ENCODE assay signal across 8 mouse cellular contexts in genomic region chr15:84925495-84926018, GRCm38 (mm10). TPM values are rescaled to one million over a fixed set of nuclear protein-coding genes. Genes with fewer than 3 reads are reported as not detected.
DNase-seq lines count a peak whose midpoint lies in the region; ATAC-seq and TF ChIP-seq lines count a peak whose summit lies in the region.

No protein-coding gene starts in this region.

- H3K4me2 ChIP-seq in heart, postnatal 0 days (ENCODE audit: low read depth, low read length) = no peak overlapping the region; the same call in 1 of the 2 replicates
- H3K4me2 ChIP-seq in lung, postnatal 0 days (replicated peaks; ENCODE audit: low read depth, low read length) = peak overlapping the region; percentile 72; the same call in 1 of the 2 replicates

- no peak overlapping the region for H3K9ac ChIP-seq in heart, postnatal 0 days (replicated peaks; ENCODE audit: low read depth, low read length)
- no peak overlapping the region for H3K9ac ChIP-seq in lung, postnatal 0 days (replicated peaks; ENCODE audit: low read depth)

- no peak for TF ChIP-seq EP300 in heart, postnatal 0 days (IDR thresholded peaks at IDR 0.05; ENCODE audit: low read depth)
- no peak for TF ChIP-seq EP300 in lung, postnatal 0 days (IDR thresholded peaks at IDR 0.05)

- no peaks in the 10 kb centered on the region for H3K9me3 ChIP-seq in heart, postnatal 0 days (replicated peaks; ENCODE audit: control insufficient read depth, low read length)
- H3K9me3 ChIP-seq in lung, postnatal 0 days (ENCODE audit: low read length) = no peaks in the 10 kb centered on the region

- H3K36me3 ChIP-seq in heart, postnatal 0 days (replicated peaks; ENCODE audit: control insufficient read depth, insufficient read depth, low read length) = peaks cover 34% of the 10 kb centered on the region
- H3K36me3 ChIP-seq in lung, postnatal 0 days (ENCODE audit: insufficient read depth, low read length) = peaks cover 31% of the 10 kb centered on the region

- DNase-seq in heart, postnatal 0 days (ENCODE audit: low spot score) = no peak
- DNase-seq in heart, adult 11 months = no peak
- DNase-seq in MN1 (ENCODE audit: low spot score) = peak; percentile 56
- peak; percentile 44 for DNase-seq in lung, postnatal 0 days (ENCODE audit: low spot score)
- no peak for DNase-seq in cerebellum, adult 9-11 months
- DNase-seq in layer of hippocampus, adult 9-11 months = no peak
- no peak for DNase-seq in spleen, postnatal 4 days (ENCODE audit: low spot score in 2 of 2)

- no peaks in the 10 kb centered on the region for H3K27me3 ChIP-seq in heart, postnatal 0 days (ENCODE audit: control insufficient read depth, insufficient read depth, low read length)
- no peaks in the 10 kb centered on the region for H3K27me3 ChIP-seq in lung, postnatal 0 days (replicated peaks; ENCODE audit: insufficient read depth, low read length)

- no peak overlapping the region for H3K4me3 ChIP-seq in heart, postnatal 0 days (ENCODE audit: low read depth, low read length)
- no peak overlapping the region for H3K4me3 ChIP-seq in lung, postnatal 0 days (ENCODE audit: low read depth, low read length)

- TF ChIP-seq CTCF in heart, postnatal 0 days (IDR thresholded peaks at IDR 0.05; ENCODE audit: low read depth) = peak; percentile 42
- peak; percentile 62 for TF ChIP-seq CTCF in lung, postnatal 0 days (IDR thresholded peaks at IDR 0.05)

- WGBS in heart, postnatal 0 days = 82% methylated on average over 1 of the region's 1 CpGs
- WGBS in lung, postnatal 0 days = 76% methylated on average over 1 of the region's 1 CpGs

- no peak for ATAC-seq in heart, postnatal 0 days (ENCODE audit: insufficient read depth, low read depth)
- 0 out of 2 replicates have a peak, but pooled peaks have one; percentile 23 for ATAC-seq in granulocyte monocyte progenitor cell, adult 5-6 weeks (replicated peaks; ENCODE audit: poor library complexity, severe bottlenecking)
- ATAC-seq in lung, postnatal 0 days = no peak

- no peak overlapping the region for H3K27ac ChIP-seq in heart, postnatal 0 days (ENCODE audit: low read depth)
- no peak overlapping the region for H3K27ac ChIP-seq in lung, postnatal 0 days (ENCODE audit: low read length)

- peaks cover 22% of the 10 kb centered on the region for H3K4me1 ChIP-seq in heart, postnatal 0 days (ENCODE audit: control insufficient read depth, insufficient read depth)
- H3K4me1 ChIP-seq in lung, postnatal 0 days (ENCODE audit: insufficient read depth, low read depth, low read length) = peaks cover 10% of the 10 kb centered on the region; the same call in 1 of the 2 replicates

RNA-seq across cellular contexts. Expression of gene Nup50, which starts 2.3 kb away (rescaled TPM):
- total RNA-seq in heart, postnatal 0 days (2014; rRNA removed; ENCODE audit: low replicate concordance) = 11.8 and 14.6 TPM in 2 replicates
- polyA plus RNA-seq in heart, postnatal 0 days (2015; fragmentation: Nextera tagmentation; extraction: Ambion mirVana) = 10.7 and 11.4 TPM in 2 replicates
- total RNA-seq in granulocyte monocyte progenitor cell, adult 5-6 weeks (2014; fragmentation: Nextera tagmentation) = 45.8 and 48.1 TPM in 2 replicates
- 77.6 and 80.8 TPM in 2 replicates for total RNA-seq in granulocyte monocyte progenitor cell, adult 5-6 weeks (2017)
- 12.1 and 13.9 TPM in 2 replicates for polyA plus RNA-seq in lung, postnatal 0 days (2015; fragmentation: Nextera tagmentation; extraction: Ambion mirVana)

RNA-seq across cellular contexts. Expression of gene Gm29666, which starts 5.7 kb away (rescaled TPM):
- total RNA-seq in heart, postnatal 0 days (2014; rRNA removed; ENCODE audit: low replicate concordance) = 0.08 and 0.12 TPM in 2 replicates
- 0.10 and 0.16 TPM in 2 replicates for polyA plus RNA-seq in heart, postnatal 0 days (2015; fragmentation: Nextera tagmentation; extraction: Ambion mirVana)
- total RNA-seq in granulocyte monocyte progenitor cell, adult 5-6 weeks (2014; fragmentation: Nextera tagmentation) = 0.54 and 1.0 TPM in 2 replicates
- total RNA-seq in granulocyte monocyte progenitor cell, adult 5-6 weeks (2017) = 0.15 and 0.17 TPM in 2 replicates
- polyA plus RNA-seq in lung, postnatal 0 days (2015; fragmentation: Nextera tagmentation; extraction: Ambion mirVana) = 0.10 and 0.12 TPM in 2 replicates

Comparison
In these comparisons a context has a peak if more than half of its experiments do, and no peak if none do; other contexts are left out.
1. DNase-seq: peak in MN1 (single experiment) and lung, postnatal 0 days (single experiment); none in heart, postnatal 0 days (single experiment), heart, adult 11 months (single experiment), cerebellum, adult 9-11 months (single experiment), layer of hippocampus, adult 9-11 months (single experiment) and spleen, postnatal 4 days (0 of 2).